Mouse (Mus musculus) forebrain, embryonic 15.5 days (tissue): ENCODE measurements around the gene Rcor1. TPM values are rescaled to one million over a fixed set of nuclear protein-coding genes. Genes with fewer than 3 reads are reported as not detected.

Experiments
- ATAC-seq: fragments of 200-750 bp; cut with Nextera tagmentation; replicated peaks from 2 replicates; pipeline ENCODE4 v1.8.0; 2017; ENCODE audit warnings: mild to moderate bottlenecking, moderate TSS enrichment, moderate library complexity
- H3K27ac ChIP-seq: fragments of 300-500 bp; sonication (generic); replicated peaks from 2 replicates; pipeline ENCODE4 v1.5.1; 2015; ENCODE audit warnings: mild to moderate bottlenecking, inconsistent platforms
- H3K27me3 ChIP-seq: fragments of 300-500 bp; sonication (generic); 2 replicates; pipeline ENCODE4 v1.6.1; 2015; ENCODE audit warnings: inconsistent platforms
- H3K36me3 ChIP-seq: fragments of 300-500 bp; sonication (generic); 2 replicates; pipeline ENCODE4 v1.6.1; 2015; ENCODE audit warnings: mild to moderate bottlenecking, inconsistent platforms
- H3K4me1 ChIP-seq: fragments of 300-500 bp; sonication (generic); 2 replicates; pipeline ENCODE4 v1.6.1; 2015; ENCODE audit warnings: inconsistent platforms
- H3K4me2 ChIP-seq: fragments of 300-500 bp; sonication (generic); replicated peaks from 2 replicates; pipeline ENCODE4 v1.6.1; 2015; ENCODE audit warnings: mild to moderate bottlenecking, inconsistent platforms
- H3K4me3 ChIP-seq: fragments of 300-500 bp; sonication (generic); 2 replicates; pipeline ENCODE4 v1.5.1; 2015; ENCODE audit warnings: mild to moderate bottlenecking, inconsistent platforms
- H3K9ac ChIP-seq: fragments of 300-500 bp; sonication (generic); replicated peaks from 2 replicates; pipeline ENCODE4 v1.6.1; 2015; ENCODE audit warnings: mild to moderate bottlenecking, inconsistent platforms
- H3K9me3 ChIP-seq: fragments of 300-500 bp; sonication (generic); 2 replicates; pipeline ENCODE4 v1.6.1; 2016; ENCODE audit warnings: inconsistent platforms
- WGBS: fragments of 180-500 bp; shearing (Covaris S2); methylation state at CpG from one replicate; pipeline ENCODE4 v1.1.7; 2015; ENCODE audit warnings: mixed read lengths; 5-methylcytosine and 5-hydroxymethylcytosine counted together
- polyA plus RNA-seq: library from polyadenylated mRNA; unstranded; fragments of >200 nt; fragmentation: Nextera tagmentation; extraction: Ambion mirVana; gene quantifications from 2 replicates; pipeline ENCODE4 v1.2.1, GENCODE M21; 2015

Rcor1 gene
- polyA plus RNA-seq, 1 experiment from 2014 or later: 8.1 TPM

DNA sequence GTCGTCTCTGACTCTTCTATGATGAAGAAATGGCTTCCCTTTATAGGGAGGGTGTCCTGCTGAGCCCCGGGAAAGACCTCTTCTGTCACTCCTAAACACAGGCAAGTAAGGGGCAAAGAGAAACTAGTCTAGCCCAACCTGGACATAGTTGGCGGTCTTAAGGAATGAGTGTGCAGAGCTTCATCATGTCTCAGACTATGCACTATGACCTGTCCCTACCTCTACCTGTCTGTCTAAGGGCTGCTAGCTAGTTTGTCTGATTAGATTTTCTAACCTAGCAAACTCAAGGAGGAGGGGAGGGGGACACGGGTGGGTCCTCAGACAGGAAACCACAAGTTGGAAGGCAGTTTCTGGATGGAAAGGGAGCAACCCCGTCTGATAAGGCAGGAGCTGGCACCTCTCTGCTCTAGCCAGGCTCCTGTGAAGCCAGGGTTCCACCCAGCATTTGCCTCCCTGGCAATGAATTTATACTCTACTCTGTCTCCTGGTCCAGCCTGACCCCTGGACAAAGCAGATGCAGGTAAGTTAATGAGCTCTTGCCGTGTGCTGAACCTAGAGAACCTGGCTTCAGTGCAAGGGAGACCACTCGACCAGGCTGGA, 9.8 kb upstream of the Rcor1 start:
- Histone ChIP-seq H3K9me3 (no peaks in the 10 kb centered on the region), H3K27ac (no peak overlapping the region), H3K4me1 (no peaks in the 10 kb centered on the region), H3K4me3 (no peak overlapping the region), H3K27me3 (no peaks in the 10 kb centered on the region), H3K36me3 (no peaks in the 10 kb centered on the region), H3K9ac (no peak overlapping the region), H3K4me2 (no peak overlapping the region)
- ATAC-seq: no peak
- WGBS: 71% methylated on average over 7 of the region's 7 CpGs

- Histone ChIP-seq H3K27me3 (no peaks in the 10 kb centered on the region), H3K27ac (no peak overlapping the region), H3K4me2 (no peak overlapping the region), H3K4me3 (no peak overlapping the region), H3K9me3 (no peaks in the 10 kb centered on the region), H3K4me1 (peaks cover 4% of the 10 kb centered on the region), H3K36me3 (no peaks in the 10 kb centered on the region), H3K9ac (no peak overlapping the region)
- 86% methylated on average over 5 of the region's 5 CpGs for WGBS
- ATAC-seq: no peak
These were observed 6.3 kb upstream of the Rcor1 start for GRCm38 (mm10) chr12:111032839-111033238.

GRCm38 (mm10) chr12:111035182-111035824, 3.8 kb upstream of the Rcor1 start:
- 68% methylated on average over 12 of the region's 12 CpGs for WGBS
- H3K4me2 ChIP-seq: no peak overlapping the region
- no peak overlapping the region for H3K27ac ChIP-seq
- H3K9me3 ChIP-seq: no peaks in the 10 kb centered on the region
- no peak overlapping the region for H3K9ac ChIP-seq
- ATAC-seq: no peak
- H3K27me3 ChIP-seq: no peaks in the 10 kb centered on the region
- no peak overlapping the region for H3K4me3 ChIP-seq
- no peaks in the 10 kb centered on the region for H3K36me3 ChIP-seq
- peaks cover 6% of the 10 kb centered on the region for H3K4me1 ChIP-seq

DNA sequence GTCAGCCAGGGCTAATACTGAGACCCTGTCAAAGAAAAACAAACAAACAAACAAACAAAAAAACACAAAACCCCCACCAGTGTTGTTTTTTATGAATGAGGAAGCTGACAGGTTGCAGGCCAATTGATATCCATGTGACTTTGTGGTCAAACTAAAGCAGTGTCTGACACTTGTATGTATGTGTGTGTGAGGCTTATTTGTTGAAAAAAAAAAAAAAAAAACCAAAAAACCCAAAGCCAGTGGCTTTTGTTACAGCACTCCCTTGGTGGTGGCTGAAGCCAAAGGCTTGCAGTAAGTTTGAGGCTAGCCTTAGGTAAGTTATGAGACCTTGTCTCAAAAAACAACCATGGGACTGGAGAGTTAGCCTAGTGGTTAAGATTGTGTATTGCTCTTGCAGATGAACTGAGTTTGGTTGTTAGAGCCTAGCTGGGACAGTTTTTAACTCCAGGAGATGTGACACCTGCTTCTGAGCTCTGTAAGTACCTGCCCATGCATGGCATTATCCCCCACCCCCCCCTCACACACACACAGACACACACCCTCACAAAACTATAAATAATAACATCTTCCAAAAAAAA, 2.9 kb upstream of the Rcor1 start:
- Histone ChIP-seq H3K27me3 (no peaks in the 10 kb centered on the region), H3K4me1 (peaks cover 16% of the 10 kb centered on the region), H3K27ac (no peak overlapping the region), H3K4me2 (no peak overlapping the region), H3K4me3 (no peak overlapping the region), H3K36me3 (no peaks in the 10 kb centered on the region), H3K9ac (no peak overlapping the region), H3K9me3 (no peaks in the 10 kb centered on the region)
- no peak for ATAC-seq

GRCm38 (mm10) chr12:111037241-111038180, 1.6 kb upstream of the Rcor1 start:
- no peak for ATAC-seq
- Histone ChIP-seq H3K4me3 (peak overlapping the region; percentile 80), H3K27me3 (no peaks in the 10 kb centered on the region), H3K9me3 (no peaks in the 10 kb centered on the region), H3K4me1 (peaks cover 20% of the 10 kb centered on the region), H3K27ac (peak overlapping the region; percentile 99), H3K36me3 (no peaks in the 10 kb centered on the region), H3K9ac (peak overlapping the region; percentile 74), H3K4me2 (peak overlapping the region; percentile 82)
- 57% methylated on average over 18 of the region's 18 CpGs for WGBS

GRCm38 (mm10) chr12:111038231-111038975, 748 bp upstream of the Rcor1 start:
- Histone ChIP-seq H3K4me1 (peaks cover 20% of the 10 kb centered on the region), H3K36me3 (no peaks in the 10 kb centered on the region), H3K27me3 (no peaks in the 10 kb centered on the region), H3K9me3 (no peaks in the 10 kb centered on the region), H3K4me3 (peak overlapping the region; percentile 80), H3K27ac (peak overlapping the region; percentile 99), H3K4me2 (peak overlapping the region; percentile 82), H3K9ac (peak overlapping the region; percentile 74)
- ATAC-seq: peak; percentile 71
- WGBS: under 1% methylated on average over 54 of the region's 54 CpGs

- ATAC-seq: no peak
- H3K36me3 ChIP-seq: no peaks in the 10 kb centered on the region
- H3K27ac ChIP-seq: peak overlapping the region; percentile 99
- H3K9me3 ChIP-seq: no peaks in the 10 kb centered on the region
- H3K4me1 ChIP-seq: peaks cover 20% of the 10 kb centered on the region
- peak overlapping the region; percentile 85 for H3K9ac ChIP-seq
- H3K27me3 ChIP-seq: no peaks in the 10 kb centered on the region
- peak overlapping the region; percentile 80 for H3K4me3 ChIP-seq
- peak overlapping the region; percentile 83 for H3K4me2 ChIP-seq
- under 1% methylated on average over 64 of the region's 65 CpGs for WGBS
These were observed 800 bp downstream of the Rcor1 start for GRCm38 (mm10) chr12:111039771-111040530.

DNA sequence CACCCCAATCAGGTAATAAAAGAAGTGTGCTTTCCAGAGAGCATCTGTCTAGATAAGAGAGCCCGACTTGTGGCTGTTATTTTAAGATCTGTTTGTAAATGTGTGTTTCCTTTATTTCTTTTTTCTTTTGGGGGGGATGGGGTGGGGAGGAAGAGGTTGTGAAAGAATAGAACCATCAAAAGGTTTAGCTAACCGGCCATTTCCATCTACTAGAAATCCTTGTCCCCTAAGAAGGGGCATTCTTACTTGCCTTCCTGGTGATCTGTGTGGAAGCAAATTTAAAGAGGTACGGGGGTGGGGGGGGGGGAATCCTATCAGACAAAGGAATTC, 1.3 kb downstream of the Rcor1 start:
- peak overlapping the region; percentile 85 for H3K9ac ChIP-seq
- peak overlapping the region; percentile 83 for H3K4me2 ChIP-seq
- 0% methylated on average over 3 of the region's 3 CpGs for WGBS
- peak overlapping the region; percentile 80 for H3K4me3 ChIP-seq
- ATAC-seq: no peak
- peaks cover 20% of the 10 kb centered on the region for H3K4me1 ChIP-seq
- peak overlapping the region; percentile 99; the same call in 1 of the 2 replicates for H3K27ac ChIP-seq
- H3K27me3 ChIP-seq: no peaks in the 10 kb centered on the region
- H3K36me3 ChIP-seq: no peaks in the 10 kb centered on the region
- no peaks in the 10 kb centered on the region for H3K9me3 ChIP-seq

GRCm38 (mm10) chr12:111041196-111041595, 2.0 kb downstream of the Rcor1 start:
- no peaks in the 10 kb centered on the region for H3K9me3 ChIP-seq
- peaks cover 20% of the 10 kb centered on the region for H3K4me1 ChIP-seq
- peak overlapping the region; percentile 85; the same call in 1 of the 2 replicates for H3K9ac ChIP-seq
- 0 out of 2 replicates have a peak overlapping the region, but pooled peaks have one; percentile 99 for H3K27ac ChIP-seq
- peak overlapping the region; percentile 83 for H3K4me2 ChIP-seq
- H3K27me3 ChIP-seq: no peaks in the 10 kb centered on the region
- no peaks in the 10 kb centered on the region for H3K36me3 ChIP-seq
- WGBS: 45% methylated on average over 4 of the region's 4 CpGs
- ATAC-seq: no peak
- H3K4me3 ChIP-seq: peak overlapping the region; percentile 80

DNA sequence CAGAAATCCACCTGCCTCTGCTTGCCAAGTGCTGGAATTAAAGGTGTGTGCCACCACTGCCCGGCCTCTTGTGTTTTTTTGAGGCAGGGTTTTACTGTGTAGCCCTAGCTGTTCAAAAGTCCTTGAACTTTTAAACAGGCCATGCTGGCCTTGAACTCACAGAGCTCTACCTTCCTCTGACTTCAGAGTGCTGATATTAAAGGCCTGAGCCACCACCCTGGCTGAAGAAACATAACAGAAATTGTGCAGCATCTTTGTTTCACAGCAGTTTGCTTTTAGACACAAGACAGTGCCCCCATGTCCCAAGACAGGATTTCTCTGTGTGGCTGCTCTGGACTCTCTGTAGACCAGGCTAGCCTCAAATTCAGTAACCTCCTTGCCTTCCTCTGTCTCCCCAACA, 3.2 kb downstream of the Rcor1 start:
- Histone ChIP-seq H3K4me1 (peaks cover 20% of the 10 kb centered on the region), H3K4me3 (no peak overlapping the region), H3K4me2 (no peak overlapping the region), H3K9me3 (no peaks in the 10 kb centered on the region), H3K27ac (no peak overlapping the region), H3K36me3 (no peaks in the 10 kb centered on the region), H3K27me3 (no peaks in the 10 kb centered on the region), H3K9ac (no peak overlapping the region)
- WGBS: 92% methylated on average over 1 of the region's 1 CpGs
- ATAC-seq: no peak

- no peak overlapping the region for H3K9ac ChIP-seq
- 89% methylated on average over 2 of the region's 2 CpGs for WGBS
- H3K4me3 ChIP-seq: no peak overlapping the region
- no peak for ATAC-seq
- H3K4me2 ChIP-seq: no peak overlapping the region
- no peaks in the 10 kb centered on the region for H3K9me3 ChIP-seq
- H3K27ac ChIP-seq: no peak overlapping the region
- H3K27me3 ChIP-seq: no peaks in the 10 kb centered on the region
- peaks cover 20% of the 10 kb centered on the region for H3K4me1 ChIP-seq
- H3K36me3 ChIP-seq: no peaks in the 10 kb centered on the region
These were observed 5.7 kb downstream of the Rcor1 start for GRCm38 (mm10) chr12:111044880-111045279.
